Mouse (Mus musculus) heart, postnatal 10 days (tissue): ENCODE data around the gene Fkbp14. TPM values are rescaled to one million over a fixed set of nuclear protein-coding genes. Genes with fewer than 3 reads are reported as not detected.
A peak's percentile ranks its signal among the peaks of the same experiment; 100 is the strongest.

Source experiments
- DNase-seq, 2 experiments: peaks; one replicate each; pipeline ENCODE4 v3.0.0; 2021
- intact Hi-C: fragments of 180-260 bp; cut with DNase I; formaldehyde crosslinking; loops from one replicate; pipeline ENCODE4 v1.15.1; 2025
- total RNA-seq, 2 experiments: library from RNA; stranded (reverse); gene quantifications; 2 replicates each; pipeline ENCODE4 v1.2.3; 2021

Fkbp14 gene
- total RNA-seq, result 10 to 100 TPM; 15.1 to 17.0 TPM

DNA sequence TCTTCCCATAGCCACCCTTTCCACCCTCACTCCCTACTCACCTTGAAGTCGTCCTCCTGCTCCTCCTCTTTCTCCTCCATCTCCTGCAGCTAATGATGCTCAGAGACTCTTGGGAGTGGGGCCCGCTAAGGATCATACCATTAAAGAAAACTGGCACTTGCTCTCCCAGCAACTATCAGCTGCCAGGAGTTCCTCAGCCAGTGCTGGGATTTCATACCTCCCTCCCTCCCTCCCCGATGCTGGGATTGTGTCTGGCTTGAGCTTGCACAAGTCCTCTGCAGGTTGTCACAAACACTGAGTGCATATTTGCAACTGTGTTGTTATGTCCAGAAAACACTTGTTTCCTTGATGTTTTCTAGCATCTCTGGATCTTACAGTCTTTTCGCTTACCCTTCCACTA is at the start of gene Fkbp14:
Gene Fkbp14, minus strand, starts transcription at position 101 of the 400 bp plus-strand sequence.
- intact Hi-C loops, result loop anchor here (10.0 kb wide), 2 partner anchors 218 to 378 kb away; partner anchors contain the start of genes Nod1 and Znrf2
- DNase-seq, result no peak

DNA sequence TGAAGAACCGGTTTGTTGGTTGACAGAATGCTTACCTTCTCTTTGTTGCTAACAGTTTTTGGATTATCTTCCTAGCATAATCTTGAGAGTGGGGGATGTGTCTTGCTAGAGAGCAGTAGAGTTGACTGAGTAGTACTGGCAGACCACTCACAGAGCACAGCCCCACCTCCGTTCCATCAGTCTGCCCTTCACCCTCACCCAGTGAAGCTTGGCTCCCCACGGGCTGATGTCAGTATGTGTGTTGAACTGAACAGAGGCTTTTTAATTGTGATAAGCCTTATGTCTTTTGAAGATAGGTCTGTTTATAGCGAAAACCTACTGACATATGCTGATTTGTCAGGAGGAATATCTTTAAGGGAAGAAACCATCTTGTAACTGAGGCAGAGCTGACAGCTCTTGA is 46.1 kb upstream of the Fkbp14 start:
- intact Hi-C loops, result no loop called here
- DNase-seq, result no peak

- intact Hi-C loops, result no loop called here
- DNase-seq, result no peak
Measured at GRCm38 (mm10) chr6:54641953-54642352, 44.8 kb upstream of the Fkbp14 start.

- intact Hi-C loops, result no loop called here
- DNase-seq, result no peak
Measured at GRCm38 (mm10) chr6:54639877-54640276, 42.8 kb upstream of the Fkbp14 start.

GRCm38 (mm10) chr6:54631462-54631861 is 34.4 kb upstream of the Fkbp14 start:
- peak; percentile 21 to 26 for DNase-seq
- intact Hi-C loops, result loop anchor here (2.0 kb wide), 1 partner anchor 45 kb away; no protein-coding TSS in a partner anchor

DNA sequence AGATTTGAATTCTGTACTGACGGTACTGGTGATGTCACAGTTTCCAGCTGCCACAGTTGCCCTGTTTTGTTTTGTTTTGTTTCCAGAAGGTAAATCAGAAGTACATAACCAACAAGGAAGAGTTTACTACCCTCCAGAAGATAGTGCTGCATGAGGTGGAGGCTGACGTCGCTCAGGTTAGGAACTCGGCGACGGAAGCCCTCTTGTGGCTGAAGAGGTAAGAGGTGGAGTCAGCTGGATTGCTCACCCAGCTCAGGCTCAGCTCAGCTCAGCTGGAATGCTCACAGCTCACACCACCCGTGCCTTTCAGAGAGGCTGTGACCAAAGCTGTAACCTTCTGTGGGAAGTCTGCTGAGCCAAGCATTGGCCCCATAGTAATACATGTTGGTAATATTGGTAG is 32.6 kb upstream of the Fkbp14 start:
- peak; percentile 17 to 37 for DNase-seq
- intact Hi-C loops, result loop anchor here (2.0 kb wide), 2 partner anchors 35 to 43 kb away; partner anchors contain the start of gene Plekha8

DNA sequence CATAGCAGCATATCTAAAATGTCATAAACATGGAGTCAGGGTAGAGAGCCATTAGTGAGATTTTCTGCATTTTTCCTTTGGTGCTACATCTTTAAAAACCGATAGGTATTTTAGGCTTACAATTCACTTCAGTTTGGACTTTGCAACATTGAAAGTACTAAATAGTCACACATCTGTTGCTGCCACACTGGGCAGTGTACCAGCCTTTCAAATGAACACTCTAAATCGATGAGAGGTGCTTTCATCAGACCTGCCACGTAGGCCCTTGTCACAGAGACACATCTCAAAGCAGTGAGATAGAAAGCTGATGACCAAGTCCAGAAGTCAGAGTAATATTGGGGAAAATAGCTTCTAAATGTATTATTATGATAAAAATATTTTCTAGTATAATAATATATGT is 31.3 kb upstream of the Fkbp14 start:
- no peak for DNase-seq
- intact Hi-C loops, result loop anchor here (2.0 kb wide), 1 partner anchor 34 kb away; the partner anchor contains the start of gene Plekha8

GRCm38 (mm10) chr6:54620357-54620756 is 23.2 kb upstream of the Fkbp14 start:
- intact Hi-C loops, result no loop called here
- no peak for DNase-seq

- no peak for DNase-seq
- intact Hi-C loops, result no loop called here
Measured at GRCm38 (mm10) chr6:54619530-54619929, 22.4 kb upstream of the Fkbp14 start.

GRCm38 (mm10) chr6:54617363-54617762 is 20.3 kb upstream of the Fkbp14 start:
- intact Hi-C loops, result no loop called here
- DNase-seq, result no peak

- intact Hi-C loops, result no loop called here
- no peak for DNase-seq
Measured at GRCm38 (mm10) chr6:54606241-54606640, 9.1 kb upstream of the Fkbp14 start.

GRCm38 (mm10) chr6:54604001-54604715 is 7.0 kb upstream of the Fkbp14 start:
- peak; percentile 55 to 63 for DNase-seq
- intact Hi-C loops, result no loop called here

DNA sequence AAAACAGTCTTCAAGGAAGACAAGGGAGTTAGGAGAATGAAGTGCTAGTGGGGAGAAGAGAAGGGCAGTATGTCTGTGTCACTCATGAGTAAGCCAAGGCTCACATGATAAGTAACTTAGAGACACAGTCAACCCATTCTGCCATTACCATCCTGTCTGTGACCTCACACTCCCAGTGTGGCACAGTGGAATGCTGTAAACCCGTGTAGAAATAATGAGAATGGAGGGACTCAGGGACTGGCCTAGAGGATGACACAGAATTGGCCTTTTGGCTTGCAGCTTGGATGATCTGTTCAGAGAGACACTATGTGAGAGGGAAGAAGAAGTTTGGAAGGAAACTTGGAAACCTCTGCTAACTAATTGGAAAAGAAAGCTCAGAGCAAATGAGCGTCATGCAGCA is 5.8 kb upstream of the Fkbp14 start:
- intact Hi-C loops, result no loop called here

DNA sequence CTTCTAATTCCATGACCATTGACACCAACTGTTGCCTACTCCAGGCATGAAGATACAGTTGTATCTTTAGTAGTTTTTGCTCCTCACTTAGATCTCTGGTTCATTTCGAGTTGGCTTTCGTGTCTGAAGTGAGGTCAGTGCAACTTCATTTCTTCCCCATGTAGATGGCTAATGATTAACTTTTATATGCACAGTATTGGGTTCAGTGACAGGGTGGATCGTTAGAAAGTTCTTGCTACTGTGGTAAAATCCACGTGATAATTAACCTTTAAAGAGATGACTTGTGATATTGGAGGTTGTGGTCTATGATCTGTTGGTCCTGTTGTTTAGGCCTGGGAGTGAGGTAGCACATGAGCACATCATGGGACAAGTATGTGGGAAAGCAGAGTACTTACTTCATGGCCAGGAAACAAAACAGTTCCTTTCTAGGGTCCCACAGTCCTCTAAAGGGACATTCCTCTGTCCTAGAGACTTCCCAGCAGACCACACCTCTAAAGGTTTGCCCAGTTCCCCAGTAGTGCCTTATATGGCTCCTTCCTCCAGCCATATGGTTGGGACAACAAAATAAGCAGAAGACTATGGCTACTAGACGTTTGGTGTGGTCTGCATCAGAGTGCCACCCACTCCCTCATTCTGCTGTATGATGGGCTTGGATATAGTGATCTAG is 3.7 kb upstream of the Fkbp14 start:
- intact Hi-C loops, result no loop called here
- no peak for DNase-seq

More for the DNA sequence above, 5.8 kb upstream of the Fkbp14 start:
- DNase-seq, result no peak

DNA sequence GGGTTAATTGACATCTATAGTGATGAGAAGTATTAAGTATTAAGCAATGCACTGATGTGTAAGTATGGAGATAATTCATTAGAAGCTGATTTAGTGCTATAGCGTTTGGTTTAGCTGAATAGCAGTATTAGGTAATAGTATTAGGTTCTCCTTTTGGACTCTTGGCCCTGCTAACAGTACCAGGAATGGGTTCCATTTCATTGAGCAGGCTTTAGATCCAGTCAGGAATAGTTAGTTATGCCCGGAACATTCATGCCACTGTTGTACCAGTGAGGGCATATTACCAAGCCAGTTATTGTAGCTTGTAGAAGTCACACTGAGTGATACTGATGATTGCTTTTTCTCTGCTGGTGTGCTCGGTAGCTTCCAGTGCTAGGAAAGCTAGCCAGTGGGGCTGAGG is 603 bp upstream of the Fkbp14 start:
- DNase-seq, result no peak
- intact Hi-C loops, result loop anchor here (10.0 kb wide), 2 partner anchors 217 to 377 kb away; partner anchors contain the start of genes Nod1 and Znrf2

DNA sequence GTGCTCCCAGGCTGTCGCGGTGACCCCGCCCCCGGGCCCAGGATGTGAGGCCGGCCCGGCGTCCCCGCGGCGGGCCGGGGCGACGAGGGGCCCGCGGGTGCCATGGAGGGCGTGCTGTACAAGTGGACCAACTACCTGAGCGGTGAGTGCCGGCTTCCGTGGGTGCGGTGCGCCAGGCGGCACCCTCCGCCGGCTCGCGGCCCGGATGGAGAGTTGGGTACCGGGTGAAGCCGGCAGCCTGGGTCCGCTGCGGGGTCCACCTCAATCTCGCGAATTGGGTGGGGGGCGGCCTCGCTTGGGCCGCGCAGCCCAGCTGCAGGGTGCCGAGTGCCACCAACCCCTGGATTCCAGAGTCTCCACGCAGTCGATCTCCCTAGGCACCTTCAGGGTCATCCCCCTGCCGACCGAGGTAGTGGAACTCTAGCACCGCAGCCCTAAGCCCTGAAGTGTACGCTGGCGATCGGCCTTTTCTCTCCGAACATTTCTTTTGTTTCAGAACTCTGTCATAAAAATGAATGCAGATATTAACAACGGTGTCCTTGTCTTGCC is 1.7 kb downstream of the Fkbp14 start:
- intact Hi-C loops, result loop anchor here (2.0 to 10.0 kb wide), 4 partner anchors 33 to 379 kb away; partner anchors contain the start of genes Mturn, Nod1 and Znrf2
- DNase-seq, result no peak

DNA sequence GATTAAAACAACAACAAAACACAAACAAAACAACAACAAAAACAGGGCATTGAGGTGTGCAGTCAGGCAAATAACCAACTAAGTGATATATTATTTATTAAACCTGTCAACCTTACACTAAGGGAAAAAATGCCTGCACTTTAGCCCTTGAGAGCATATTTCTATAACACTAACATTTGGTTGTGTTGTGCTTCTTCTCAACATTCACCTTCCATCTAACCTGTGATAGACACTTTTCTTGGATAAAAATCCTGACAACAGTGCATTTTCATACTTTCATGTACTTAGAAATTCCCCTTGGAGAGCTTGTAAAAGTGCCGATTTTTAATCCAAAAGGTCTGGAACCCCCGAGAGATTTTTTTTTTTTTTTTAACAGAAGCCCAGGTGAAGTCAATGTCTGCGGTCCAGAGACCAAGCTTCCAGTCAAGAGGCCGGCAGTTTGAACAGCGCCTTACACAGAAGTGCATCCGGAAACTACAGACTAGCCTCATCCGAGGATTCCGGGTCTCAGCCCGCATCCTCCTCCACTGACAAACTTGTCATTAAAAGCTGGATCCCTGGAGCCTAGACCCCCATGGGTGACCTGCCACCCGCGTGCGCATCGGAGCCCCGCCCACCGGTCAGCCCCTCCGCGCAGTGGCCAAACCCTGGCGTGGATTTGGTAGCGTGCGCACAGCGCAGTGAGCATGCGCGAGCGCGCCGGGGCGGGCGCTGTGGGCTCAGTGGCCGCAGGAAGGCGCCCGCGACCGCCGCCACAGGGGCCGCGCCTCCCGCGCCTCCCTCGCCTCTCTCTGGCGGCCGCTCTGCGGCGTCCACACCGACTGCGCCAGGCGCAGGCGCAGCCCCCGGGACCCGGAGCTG is 2.4 kb downstream of the Fkbp14 start, which contains the start of gene Plekha8:
Gene Plekha8, plus strand, starts transcription at position 643 of the 861 bp plus-strand sequence.
- peak; percentile 94 for DNase-seq
- intact Hi-C loops, result loop anchor here (2.0 to 10.0 kb wide), 4 partner anchors 34 to 380 kb away; partner anchors contain the start of genes Mturn, Nod1 and Znrf2

DNA sequence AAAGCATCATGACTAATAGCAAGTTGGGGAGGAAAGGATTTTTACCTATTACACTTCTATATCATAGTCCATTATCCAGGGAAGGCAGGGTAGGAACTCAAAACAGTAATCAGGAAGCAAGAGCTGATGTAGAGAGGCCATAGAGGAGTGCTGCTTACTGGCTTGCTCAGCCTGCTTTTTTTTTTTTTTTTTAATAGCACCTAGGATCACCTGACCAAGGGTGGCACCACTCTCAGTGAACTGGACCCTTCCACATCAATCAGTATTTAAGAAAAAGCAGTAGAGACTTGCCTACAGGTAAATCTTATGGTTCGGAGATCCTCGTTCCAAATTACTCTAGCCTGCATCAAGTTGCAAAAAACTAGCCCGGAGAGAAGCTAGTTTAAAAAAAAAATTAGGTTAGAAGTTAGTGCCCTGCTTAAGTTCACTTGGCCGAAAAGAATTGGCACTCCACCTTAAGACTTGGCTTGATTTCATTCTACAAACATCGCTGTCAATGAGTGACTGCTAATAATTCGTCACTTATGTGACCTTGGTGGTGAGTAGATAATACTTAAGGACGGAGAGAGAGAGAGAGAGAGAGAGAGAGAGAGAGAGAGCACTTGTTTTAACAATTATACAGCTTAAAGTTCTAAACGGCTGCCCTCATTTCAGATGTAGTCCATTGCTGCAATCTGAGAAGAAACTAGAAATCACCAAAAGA is 3.2 kb downstream of the Fkbp14 start:
- DNase-seq, result no peak
- intact Hi-C loops, result loop anchor here (2.0 to 10.0 kb wide), 4 partner anchors 35 to 381 kb away; partner anchors contain the start of genes Mturn, Nod1 and Znrf2

DNA sequence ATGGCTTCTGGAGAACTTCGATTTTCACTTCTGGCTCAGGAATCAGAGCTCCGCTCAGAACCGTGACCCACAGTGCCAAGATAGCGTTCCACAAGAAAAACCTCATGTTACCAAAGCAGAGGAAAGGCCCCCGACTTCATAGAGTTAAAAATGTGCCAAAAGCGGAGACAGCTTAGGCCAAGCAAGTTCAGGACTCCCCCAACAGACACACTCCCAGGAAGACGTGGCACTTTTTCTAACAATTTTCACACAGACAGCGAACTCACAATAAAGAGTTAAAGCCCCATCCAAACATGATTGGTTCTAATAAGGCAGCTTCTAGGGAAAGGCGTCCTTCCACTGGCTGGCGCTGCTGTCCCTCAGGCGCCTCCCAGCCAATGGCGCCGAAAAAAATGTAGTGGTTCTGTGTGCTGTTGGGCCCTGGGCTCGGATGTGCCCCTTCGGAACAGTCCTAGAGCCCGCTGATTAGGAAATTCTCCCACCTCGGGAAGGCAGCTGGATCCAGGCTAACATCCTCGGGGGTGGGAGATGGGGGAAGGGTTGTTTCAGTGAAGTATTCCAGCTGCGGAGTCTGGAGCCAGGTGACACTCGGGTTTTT is 4.1 kb downstream of the Fkbp14 start:
- DNase-seq, result peak; percentile 96
- intact Hi-C loops, result loop anchor here (10.0 kb wide), 2 partner anchors 222 to 382 kb away; partner anchors contain the start of genes Nod1 and Znrf2
